Mouse (Mus musculus) kidney, adult 2 months (tissue): Measurements from ENCODE around the gene Mrps23.

Experiments
- CTCF ChIP-seq: fragments of 200-500 bp; conservative IDR thresholded peaks from 2 replicates; pipeline ENCODE4 v1.5.1; 2011; ENCODE audit warnings: low read depth, mild to moderate bottlenecking, control low read depth, low read length, moderate library complexity, mixed read lengths; ENCODE audit not compliant: insufficient read depth, insufficient read length
- POLR2A ChIP-seq: fragments of 200-500 bp; IDR thresholded peaks from one replicate; pipeline ENCODE4 v1.6.1; 2011; ENCODE audit warnings: low read depth, low read length, control low read depth

DNA sequence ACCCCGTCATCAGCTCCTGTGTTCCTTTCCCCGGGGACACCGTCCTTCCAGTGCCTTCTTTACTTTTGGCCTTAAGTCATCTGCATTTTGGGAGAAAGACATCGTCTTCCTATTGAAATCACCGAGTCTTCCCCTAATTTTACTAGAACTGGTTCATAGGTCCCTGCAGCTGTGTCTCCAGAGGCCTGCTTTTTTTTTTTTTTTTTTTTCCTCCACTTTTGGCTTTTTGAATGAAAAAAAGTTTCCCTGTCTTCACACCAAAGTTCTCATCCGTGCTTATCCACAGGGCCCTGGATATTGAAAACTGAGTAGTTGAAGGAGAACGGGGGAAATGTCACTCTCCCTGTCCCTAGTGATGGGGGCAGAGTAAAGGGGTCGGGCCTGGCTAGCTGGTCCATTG is 16.0 kb upstream of the Mrps23 start:
- TF ChIP-seq CTCF: no peak
- TF ChIP-seq POLR2A: no peak
